Mouse (Mus musculus) liver, embryonic 13.5 days (tissue): ENCODE data around the gene Qpctl. TPM values are rescaled to one million over a fixed set of nuclear protein-coding genes. Genes with fewer than 3 reads are reported as not detected.

ENCODE experiments used
- ATAC-seq: fragments of 200-750 bp; cut with Nextera tagmentation; 2 replicates; pipeline ENCODE4 v1.8.0; 2017; ENCODE audit warnings: low read depth, mild to moderate bottlenecking, moderate number of reproducible peaks, moderate library complexity
- DNase-seq: peaks from one replicate; pipeline ENCODE4 v3.0.0; 2022
- H3K27ac ChIP-seq: fragments of 300-500 bp; sonication (generic); 2 replicates; pipeline ENCODE4 v1.5.1; 2015; ENCODE audit warnings: moderate library complexity, mild to moderate bottlenecking, inconsistent platforms
- H3K27me3 ChIP-seq: fragments of 300-500 bp; sonication (generic); 2 replicates; pipeline ENCODE4 v1.6.1; 2015; ENCODE audit warnings: mild to moderate bottlenecking, inconsistent platforms
- H3K36me3 ChIP-seq: fragments of 300-500 bp; sonication (generic); 2 replicates; pipeline ENCODE4 v1.6.1; 2015; ENCODE audit warnings: mild to moderate bottlenecking, inconsistent platforms
- H3K4me1 ChIP-seq: fragments of 300-500 bp; sonication (generic); replicated peaks from 2 replicates; pipeline ENCODE4 v1.6.1; 2015; ENCODE audit warnings: inconsistent platforms
- H3K4me2 ChIP-seq: fragments of 300-500 bp; sonication (generic); 2 replicates; pipeline ENCODE4 v1.6.1; 2015; ENCODE audit warnings: inconsistent platforms, mild to moderate bottlenecking, moderate library complexity
- H3K4me3 ChIP-seq: fragments of 300-500 bp; sonication (generic); replicated peaks from 2 replicates; pipeline ENCODE4 v1.5.1; 2015; ENCODE audit warnings: mild to moderate bottlenecking, inconsistent platforms
- H3K9ac ChIP-seq: fragments of 300-500 bp; sonication (generic); 2 replicates; pipeline ENCODE4 v1.6.1; 2015; ENCODE audit warnings: mild to moderate bottlenecking, inconsistent platforms
- H3K9me3 ChIP-seq: fragments of 300-500 bp; sonication (generic); replicated peaks from 2 replicates; pipeline ENCODE4 v1.6.1; 2016; ENCODE audit warnings: inconsistent platforms
- WGBS: fragments of 180-500 bp; shearing (Covaris S2); methylation state at CpG from one replicate; pipeline ENCODE4 v1.1.7; 2015; ENCODE audit not compliant: insufficient replicate concordance; 5-methylcytosine and 5-hydroxymethylcytosine counted together
- polyA plus RNA-seq: library from polyadenylated mRNA; unstranded; fragments of >200 nt; fragmentation: Nextera tagmentation; extraction: Ambion mirVana; gene quantifications from 2 replicates; pipeline ENCODE4 v1.2.1, GENCODE M21; 2015

The Qpctl gene
- polyA plus RNA-seq, 1 experiment from 2014 or later, result 4.0 TPM

- peaks cover 86% of the 10 kb centered on the region for H3K27me3 ChIP-seq
- no peaks in the 10 kb centered on the region for H3K9me3 ChIP-seq
- no peak for DNase-seq
- H3K9ac ChIP-seq, result peak overlapping the region; percentile 31; the same call in 1 of the 2 replicates
- H3K36me3 ChIP-seq, result no peaks in the 10 kb centered on the region
- no peak for ATAC-seq
- peaks cover 59% of the 10 kb centered on the region for H3K4me1 ChIP-seq
- no peak overlapping the region for H3K27ac ChIP-seq
- WGBS, result 53% methylated on average over 5 of the region's 5 CpGs
- peak overlapping the region; percentile 68; the same call in 1 of the 2 replicates for H3K4me3 ChIP-seq
- peak overlapping the region; percentile 97 for H3K4me2 ChIP-seq
Observed at GRCm38 (mm10) chr7:19096421-19096976, 52.6 kb downstream of the Qpctl start.

GRCm38 (mm10) chr7:19095751-19096110 lies 53.4 kb downstream of the Qpctl start:
- peaks cover 59% of the 10 kb centered on the region for H3K4me1 ChIP-seq
- peak overlapping the region; percentile 97 for H3K4me2 ChIP-seq
- ATAC-seq, result no peak
- H3K9ac ChIP-seq, result peak overlapping the region; percentile 75
- peak overlapping the region; percentile 68 for H3K4me3 ChIP-seq
- WGBS, result 2% methylated on average over 19 of the region's 19 CpGs
- H3K27ac ChIP-seq, result 0 out of 2 replicates have a peak overlapping the region, but pooled peaks have one; percentile 82
- no peak for DNase-seq
- no peaks in the 10 kb centered on the region for H3K9me3 ChIP-seq
- no peaks in the 10 kb centered on the region for H3K36me3 ChIP-seq
- peaks cover 90% of the 10 kb centered on the region for H3K27me3 ChIP-seq

- Histone ChIP-seq H3K9me3 (no peaks in the 10 kb centered on the region), H3K27me3 (peaks cover 90% of the 10 kb centered on the region), H3K27ac (peak overlapping the region; percentile 82), H3K9ac (peak overlapping the region; percentile 75), H3K4me1 (peaks cover 59% of the 10 kb centered on the region), H3K36me3 (no peaks in the 10 kb centered on the region), H3K4me2 (peak overlapping the region; percentile 97), H3K4me3 (peak overlapping the region; percentile 68)
- no peak for DNase-seq
- 1% methylated on average over 84 of the region's 87 CpGs for WGBS
- no peak for ATAC-seq
Observed at GRCm38 (mm10) chr7:19094826-19095750, 54.0 kb downstream of the Qpctl start.

- H3K27me3 ChIP-seq, result peaks cover 93% of the 10 kb centered on the region
- no peak for ATAC-seq
- peak within 1 kb of the TSS; percentile 82 for H3K27ac ChIP-seq
- peak within 1 kb of the TSS; percentile 97 for H3K4me2 ChIP-seq
- H3K9ac ChIP-seq, result peak within 1 kb of the TSS; percentile 75
- H3K9me3 ChIP-seq, result no peaks in the 10 kb centered on the region
- under 1% methylated on average over 17 of the region's 36 CpGs for WGBS
- peaks cover 59% of the 10 kb centered on the region for H3K4me1 ChIP-seq
- no peak for DNase-seq
- H3K4me3 ChIP-seq, result peak within 1 kb of the TSS; percentile 68
- H3K36me3 ChIP-seq, result no peaks in the 10 kb centered on the region
Observed at GRCm38 (mm10) chr7:19094471-19094825, 54.6 kb downstream of the Qpctl start, which contains the start of gene Six5. Gene Six5 (plus strand): TSS chr7:19094594.

- peaks cover 91% of the 10 kb centered on the region for H3K27me3 ChIP-seq
- peak overlapping the region; percentile 82 for H3K27ac ChIP-seq
- DNase-seq (peak; percentile 79), ATAC-seq (peak; percentile 82)
- H3K4me2 ChIP-seq, result peak overlapping the region; percentile 97
- WGBS, result under 1% methylated on average over 45 of the region's 45 CpGs
- peak overlapping the region; percentile 68 for H3K4me3 ChIP-seq
- H3K4me1 ChIP-seq, result peaks cover 59% of the 10 kb centered on the region
- no peaks in the 10 kb centered on the region for H3K9me3 ChIP-seq
- peak overlapping the region; percentile 75 for H3K9ac ChIP-seq
- H3K36me3 ChIP-seq, result no peaks in the 10 kb centered on the region
Observed at GRCm38 (mm10) chr7:19093537-19094385, 55.3 kb downstream of the Qpctl start.

- Histone ChIP-seq H3K4me1 (peaks cover 65% of the 10 kb centered on the region), H3K4me3 (peak overlapping the region; percentile 68), H3K36me3 (peaks cover 3% of the 10 kb centered on the region; the same call in 1 of the 2 replicates), H3K9me3 (no peaks in the 10 kb centered on the region), H3K9ac (peak overlapping the region; percentile 75), H3K27me3 (peaks cover 88% of the 10 kb centered on the region), H3K27ac (peak overlapping the region; percentile 68), H3K4me2 (peak overlapping the region; percentile 97)
- peak; percentile 75 for DNase-seq
- peak; percentile 60 for ATAC-seq
- WGBS, result under 1% methylated on average over 12 of the region's 15 CpGs
Observed at GRCm38 (mm10) chr7:19093174-19093521, 55.9 kb downstream of the Qpctl start.

- DNase-seq (no peak), ATAC-seq (peak; percentile 47)
- WGBS, result 9% methylated on average over 38 of the region's 38 CpGs
- Histone ChIP-seq H3K4me3 (peak overlapping the region; percentile 68), H3K36me3 (peaks cover 6% of the 10 kb centered on the region; the same call in 1 of the 2 replicates), H3K4me2 (peak overlapping the region; percentile 97), H3K9me3 (no peaks in the 10 kb centered on the region), H3K27me3 (peaks cover 85% of the 10 kb centered on the region), H3K4me1 (peaks cover 70% of the 10 kb centered on the region), H3K27ac (no peak overlapping the region), H3K9ac (peak overlapping the region; percentile 55)
Observed at GRCm38 (mm10) chr7:19092381-19093173, 56.5 kb downstream of the Qpctl start.

- 23% methylated on average over 14 of the region's 17 CpGs for WGBS
- Histone ChIP-seq H3K4me3 (peak overlapping the region; percentile 68; the same call in 1 of the 2 replicates), H3K4me2 (peak overlapping the region; percentile 97), H3K4me1 (peaks cover 69% of the 10 kb centered on the region), H3K27me3 (peaks cover 85% of the 10 kb centered on the region), H3K27ac (no peak overlapping the region), H3K9me3 (no peaks in the 10 kb centered on the region), H3K36me3 (peaks cover 6% of the 10 kb centered on the region; the same call in 1 of the 2 replicates), H3K9ac (0 out of 2 replicates have a peak overlapping the region, but pooled peaks have one; percentile 46)
- no peak for ATAC-seq
- no peak for DNase-seq
Observed at GRCm38 (mm10) chr7:19091913-19092312, 57.2 kb downstream of the Qpctl start.
